Mouse (Mus musculus) liver, embryonic 14.5 days (tissue): ENCODE measurements at regions not wholly inside any gene's neighbourhood (a gene's known extent, or its start where the extent isn't known, plus 50 kb on each side); places are given as distances from the start of the nearest gene placed in this dataset.

ENCODE experiments used
- CTCF ChIP-seq: IDR thresholded peaks from 2 replicates; pipeline ENCODE4 v1.5.1; 2016; ENCODE audit warnings: antibody characterized with exemption, low read depth, control low read depth
- EP300 ChIP-seq: IDR thresholded peaks from 2 replicates; pipeline ENCODE4 v1.6.1; 2016; ENCODE audit warnings: antibody characterized with exemption, low read depth

DNA sequence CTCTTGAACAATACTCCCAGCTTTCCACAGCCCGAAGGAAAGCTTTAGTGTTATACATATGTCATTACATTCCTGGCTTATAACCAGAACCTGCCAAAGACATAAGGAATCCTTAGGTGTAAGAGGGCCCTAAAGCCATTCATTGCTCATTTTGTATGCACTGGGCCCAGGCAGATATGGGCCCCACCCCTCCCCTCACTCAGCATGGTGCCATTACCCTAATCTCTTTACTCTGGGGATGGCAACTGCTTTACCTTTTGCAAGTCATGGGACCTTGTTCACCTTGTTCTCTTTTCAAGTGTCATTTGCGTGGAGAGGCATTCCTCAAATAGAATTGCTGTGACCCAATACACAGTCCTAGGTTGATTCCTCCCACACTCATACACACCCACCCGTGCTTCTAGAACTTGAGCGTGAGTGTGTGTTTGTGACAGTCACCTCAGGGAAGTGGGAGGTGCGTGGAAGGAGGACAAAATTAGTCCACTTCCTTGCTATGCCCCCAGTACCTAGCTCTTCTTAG is 419.5 kb upstream of the Cdh4 start:
- TF ChIP-seq CTCF (no peak), EP300 (no peak)
